10 mouse cellular contexts compared by ENCODE assay signal in the genomic region with DNA sequence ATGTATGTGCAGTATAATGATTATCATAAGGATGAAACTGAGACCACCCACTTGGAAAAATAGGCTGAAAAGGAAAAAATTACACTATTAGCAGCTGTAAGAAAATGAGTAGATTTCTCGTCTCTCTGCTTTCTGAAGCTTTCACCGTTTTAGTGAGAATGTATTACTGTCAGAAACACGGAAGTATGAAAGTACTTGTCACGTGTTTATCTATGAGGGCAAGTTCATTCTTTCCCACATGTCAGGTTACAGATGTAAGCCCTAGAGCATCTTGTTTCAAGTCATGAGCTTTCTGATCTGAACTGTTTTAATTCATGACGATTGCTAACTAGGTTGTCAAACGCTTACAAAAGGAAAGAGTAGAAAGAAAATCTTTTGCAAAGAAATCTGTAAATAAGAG.
"Had no signal": no experiment of that assay in that cellular context is flagged by ENCODE, and none has a peak within 500 bp of the region (broad histone marks: within the 10 kb centered on the region; RNA-seq: fewer than 3 reads in every experiment).

No protein-coding gene starts in this region.

- H3K9me3 ChIP-seq: limb, embryonic 13.5 days; neural tube, embryonic 15.5 days had no signal

- DNase-seq: kidney, adult 18-20 months; kidney, postnatal 10 days; kidney, postnatal 4 days; left cerebral cortex, postnatal 4 days; lung, adult 18-20 months; thymus, postnatal 14 days had no signal

- H3K27ac ChIP-seq: limb, embryonic 13.5 days; liver, embryonic 14.5 days; stomach, postnatal 0 days had no signal

- H3K4me2 ChIP-seq: limb, embryonic 13.5 days; neural tube, embryonic 15.5 days had no signal

- H3K4me3 ChIP-seq: limb, embryonic 13.5 days; neural tube, embryonic 15.5 days had no signal

- H3K9ac ChIP-seq: limb, embryonic 13.5 days; liver, embryonic 14.5 days; neural tube, embryonic 15.5 days had no signal

- H3K27me3 ChIP-seq: limb, embryonic 13.5 days; neural tube, embryonic 15.5 days had no signal

- H3K36me3 ChIP-seq: limb, embryonic 13.5 days; neural tube, embryonic 15.5 days had no signal
